Mouse (Mus musculus): ENCODE measurements at regions not wholly inside any gene's neighbourhood (a gene's known extent, or its start where the extent isn't known, plus 50 kb on each side); places are given as distances from the start of the nearest gene placed in this dataset.

DNA sequence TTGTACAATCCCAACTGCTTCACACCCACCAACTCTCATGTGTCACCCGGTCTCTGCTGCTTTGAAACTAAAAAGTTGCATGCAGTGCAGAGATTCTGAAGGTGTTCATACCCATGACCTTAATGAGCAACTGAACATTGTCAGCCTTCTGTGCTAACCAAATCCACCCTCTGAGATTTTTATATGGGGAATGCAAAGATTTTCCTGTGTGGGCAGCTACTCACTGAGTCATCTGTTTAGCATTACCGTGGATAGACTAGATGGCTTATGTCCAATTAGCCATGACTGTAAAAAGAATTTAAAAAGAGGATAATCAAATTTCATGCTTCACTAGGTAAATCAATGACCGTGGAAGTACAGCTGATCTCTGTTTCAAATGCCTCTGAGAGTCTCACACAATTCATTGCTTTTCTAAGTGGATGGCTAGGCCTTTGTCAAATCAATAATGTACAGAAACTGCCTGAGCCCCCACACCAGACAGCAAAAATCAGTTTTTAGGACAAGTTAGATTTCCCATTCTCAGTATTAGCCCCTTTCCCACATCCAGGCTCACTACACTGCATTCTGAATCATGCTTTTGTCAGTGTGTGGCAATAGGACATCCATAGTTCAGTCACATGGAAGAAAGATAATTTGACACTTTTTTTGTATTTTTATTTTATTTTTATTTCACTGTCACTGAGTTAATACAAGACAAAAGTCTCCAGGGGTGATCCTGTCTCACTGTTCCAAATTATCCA, 781.8 kb upstream of the Ins1 start:
- peak; percentile 5 for DNase-seq (ENCODE audit: low read depth, low spot score)

Measured in 3T3-L1 (cell line).